Mouse (Mus musculus): Measurements from ENCODE around the gene Tekt4. TPM values are rescaled to one million over a fixed set of nuclear protein-coding genes. Genes with fewer than 3 reads are reported as not detected.
A peak's percentile ranks its signal among the peaks of the same experiment; 100 is the strongest.

Tekt4 gene
- polyA plus RNA-seq, 1 experiment from 2014 or later: not detected

- no peak for ATAC-seq (ENCODE audit: insufficient number of reproducible peaks, low FRiP score, low TSS enrichment, low read depth)
- Histone ChIP-seq H3K27me3 (peaks cover 61% of the 10 kb centered on the region), H3K4me3 (peak within 1 kb of the TSS; percentile 31), H3K27ac (no peak within 1 kb of the TSS), H3K9ac (0 out of 2 replicates have a peak within 1 kb of the TSS, but pooled peaks have one; percentile 3), H3K4me2 (peak within 1 kb of the TSS; percentile 49), H3K36me3 (no peaks in the 10 kb centered on the region), H3K4me1 (peaks cover 9% of the 10 kb centered on the region), H3K9me3 (no peaks in the 10 kb centered on the region)
- WGBS: 2% methylated on average over 21 of the region's 28 CpGs
These were observed 42.6 kb downstream of the Tekt4 start, which contains the start of gene Sstr5 for GRCm38 (mm10) chr17:25497013-25497412. TSS of gene Sstr5 (minus strand) at chr17:25497288.

GRCm38 (mm10) chr17:25502599-25502998, 48.2 kb downstream of the Tekt4 start:
- Histone ChIP-seq H3K4me2 (no peak overlapping the region), H3K27me3 (peaks cover 27% of the 10 kb centered on the region), H3K9me3 (no peaks in the 10 kb centered on the region), H3K36me3 (no peaks in the 10 kb centered on the region), H3K27ac (no peak overlapping the region), H3K9ac (no peak overlapping the region), H3K4me3 (no peak overlapping the region), H3K4me1 (no peaks in the 10 kb centered on the region)
- ATAC-seq (ENCODE audit: insufficient number of reproducible peaks, low FRiP score, low TSS enrichment, low read depth): no peak
- WGBS: 72% methylated on average over 4 of the region's 4 CpGs

GRCm38 (mm10) chr17:25507799-25508198, 53.4 kb downstream of the Tekt4 start:
- Histone ChIP-seq H3K4me2 (no peak overlapping the region), H3K27me3 (peaks cover 16% of the 10 kb centered on the region), H3K9ac (no peak overlapping the region), H3K4me3 (no peak overlapping the region), H3K27ac (no peak overlapping the region), H3K36me3 (no peaks in the 10 kb centered on the region), H3K4me1 (no peaks in the 10 kb centered on the region), H3K9me3 (no peaks in the 10 kb centered on the region)
- ATAC-seq (ENCODE audit: insufficient number of reproducible peaks, low FRiP score, low TSS enrichment, low read depth): no peak
- 26% methylated on average over 3 of the region's 3 CpGs for WGBS

- WGBS: 54% methylated on average over 7 of the region's 7 CpGs
- no peak for ATAC-seq (ENCODE audit: insufficient number of reproducible peaks, low FRiP score, low TSS enrichment, low read depth)
- no peak overlapping the region for H3K9ac ChIP-seq
- no peaks in the 10 kb centered on the region for H3K36me3 ChIP-seq
- H3K4me2 ChIP-seq: no peak overlapping the region
- H3K4me1 ChIP-seq: no peaks in the 10 kb centered on the region
- peaks cover 12% of the 10 kb centered on the region; the same call in 1 of the 2 replicates for H3K27me3 ChIP-seq
- no peak overlapping the region for H3K4me3 ChIP-seq
- no peak overlapping the region for H3K27ac ChIP-seq
- no peaks in the 10 kb centered on the region for H3K9me3 ChIP-seq
These were observed 54.6 kb downstream of the Tekt4 start for GRCm38 (mm10) chr17:25508860-25509577.

- Histone ChIP-seq H3K4me3 (no peak overlapping the region), H3K36me3 (no peaks in the 10 kb centered on the region), H3K27me3 (peaks cover 12% of the 10 kb centered on the region; the same call in 1 of the 2 replicates), H3K4me1 (no peaks in the 10 kb centered on the region), H3K9me3 (no peaks in the 10 kb centered on the region), H3K4me2 (no peak overlapping the region), H3K27ac (no peak overlapping the region), H3K9ac (no peak overlapping the region)
- WGBS: 63% methylated on average over 10 of the region's 10 CpGs
- ATAC-seq (ENCODE audit: insufficient number of reproducible peaks, low FRiP score, low TSS enrichment, low read depth): peak; percentile 59; the same call in 1 of the 2 replicates
These were observed 55.8 kb downstream of the Tekt4 start for GRCm38 (mm10) chr17:25510074-25510830.

GRCm38 (mm10) chr17:25511876-25512275, 57.5 kb downstream of the Tekt4 start:
- H3K36me3 ChIP-seq: no peaks in the 10 kb centered on the region
- H3K9me3 ChIP-seq: no peaks in the 10 kb centered on the region
- peaks cover 8% of the 10 kb centered on the region; the same call in 1 of the 2 replicates for H3K27me3 ChIP-seq
- 80% methylated on average over 3 of the region's 3 CpGs for WGBS
- H3K4me1 ChIP-seq: peaks cover 3% of the 10 kb centered on the region; the same call in 1 of the 2 replicates
- no peak overlapping the region for H3K4me3 ChIP-seq
- H3K4me2 ChIP-seq: no peak overlapping the region
- H3K27ac ChIP-seq: no peak overlapping the region
- ATAC-seq (ENCODE audit: insufficient number of reproducible peaks, low FRiP score, low TSS enrichment, low read depth): no peak
- H3K9ac ChIP-seq: no peak overlapping the region

GRCm38 (mm10) chr17:25514055-25514454, 59.6 kb downstream of the Tekt4 start:
- no peak overlapping the region for H3K4me3 ChIP-seq
- H3K9me3 ChIP-seq: no peaks in the 10 kb centered on the region
- H3K36me3 ChIP-seq: no peaks in the 10 kb centered on the region
- no peak for ATAC-seq (ENCODE audit: insufficient number of reproducible peaks, low FRiP score, low TSS enrichment, low read depth)
- H3K4me1 ChIP-seq: peaks cover 5% of the 10 kb centered on the region; the same call in 1 of the 2 replicates
- WGBS: 91% methylated on average over 2 of the region's 2 CpGs
- no peak overlapping the region for H3K4me2 ChIP-seq
- no peak overlapping the region for H3K9ac ChIP-seq
- no peaks in the 10 kb centered on the region for H3K27me3 ChIP-seq
- no peak overlapping the region for H3K27ac ChIP-seq

- WGBS: 27% methylated on average over 5 of the region's 5 CpGs
- Histone ChIP-seq H3K9ac (no peak overlapping the region), H3K9me3 (no peaks in the 10 kb centered on the region), H3K4me3 (no peak overlapping the region), H3K27ac (0 out of 2 replicates have a peak overlapping the region, but pooled peaks have one; percentile 17), H3K4me1 (peaks cover 21% of the 10 kb centered on the region), H3K27me3 (no peaks in the 10 kb centered on the region), H3K36me3 (no peaks in the 10 kb centered on the region), H3K4me2 (no peak overlapping the region)
- ATAC-seq (ENCODE audit: insufficient number of reproducible peaks, low FRiP score, low TSS enrichment, low read depth): no peak
These were observed 61.9 kb downstream of the Tekt4 start for GRCm38 (mm10) chr17:25516315-25516714.

- ATAC-seq (ENCODE audit: insufficient number of reproducible peaks, low FRiP score, low TSS enrichment, low read depth): peak; percentile 57
- Histone ChIP-seq H3K4me1 (peaks cover 21% of the 10 kb centered on the region), H3K4me3 (no peak overlapping the region), H3K9me3 (no peaks in the 10 kb centered on the region), H3K27me3 (no peaks in the 10 kb centered on the region), H3K9ac (no peak overlapping the region), H3K27ac (no peak overlapping the region), H3K36me3 (no peaks in the 10 kb centered on the region), H3K4me2 (no peak overlapping the region)
- WGBS: 81% methylated on average over 17 of the region's 17 CpGs
These were observed 63.7 kb downstream of the Tekt4 start for GRCm38 (mm10) chr17:25518144-25518543.

- no peak for ATAC-seq (ENCODE audit: insufficient number of reproducible peaks, low FRiP score, low TSS enrichment, low read depth)
- Histone ChIP-seq H3K27me3 (no peaks in the 10 kb centered on the region), H3K4me3 (no peak overlapping the region), H3K4me1 (peaks cover 24% of the 10 kb centered on the region), H3K36me3 (no peaks in the 10 kb centered on the region), H3K4me2 (no peak overlapping the region), H3K27ac (no peak overlapping the region), H3K9ac (no peak overlapping the region), H3K9me3 (no peaks in the 10 kb centered on the region)
- WGBS: 82% methylated on average over 5 of the region's 5 CpGs
These were observed 65.1 kb downstream of the Tekt4 start for GRCm38 (mm10) chr17:25519511-25519910.

GRCm38 (mm10) chr17:25520492-25520891, 66.1 kb downstream of the Tekt4 start:
- H3K4me3 ChIP-seq: no peak overlapping the region
- no peaks in the 10 kb centered on the region for H3K9me3 ChIP-seq
- WGBS: 19% methylated on average over 9 of the region's 9 CpGs
- no peak for ATAC-seq (ENCODE audit: insufficient number of reproducible peaks, low FRiP score, low TSS enrichment, low read depth)
- peaks cover 23% of the 10 kb centered on the region for H3K4me1 ChIP-seq
- no peak overlapping the region for H3K4me2 ChIP-seq
- H3K27me3 ChIP-seq: no peaks in the 10 kb centered on the region
- H3K27ac ChIP-seq: 0 out of 2 replicates have a peak overlapping the region, but pooled peaks have one; percentile 38
- no peak overlapping the region for H3K9ac ChIP-seq
- no peaks in the 10 kb centered on the region for H3K36me3 ChIP-seq

- 52% methylated on average over 12 of the region's 12 CpGs for WGBS
- Histone ChIP-seq H3K36me3 (no peaks in the 10 kb centered on the region), H3K4me3 (no peak overlapping the region), H3K9me3 (no peaks in the 10 kb centered on the region), H3K4me1 (peaks cover 30% of the 10 kb centered on the region), H3K27me3 (no peaks in the 10 kb centered on the region; the same call in 1 of the 2 replicates), H3K27ac (no peak overlapping the region), H3K4me2 (no peak overlapping the region), H3K9ac (no peak overlapping the region)
- no peak for ATAC-seq (ENCODE audit: insufficient number of reproducible peaks, low FRiP score, low TSS enrichment, low read depth)
These were observed 67.7 kb downstream of the Tekt4 start for GRCm38 (mm10) chr17:25522080-25522479.
